Mouse (Mus musculus) neural tube, postnatal 0 days (tissue): ENCODE results near the gene Zfp646. TPM values are rescaled to one million over a fixed set of nuclear protein-coding genes. Genes with fewer than 3 reads are reported as not detected.

Source experiments
- polyA plus RNA-seq: library from polyadenylated mRNA; unstranded; fragments of >200 nt; fragmentation: Nextera tagmentation; extraction: Ambion mirVana; gene quantifications from 2 replicates; pipeline ENCODE4 v1.2.1, GENCODE M21; 2015

Zfp646 gene
- 3.8 and 4.5 TPM in 2 replicates for polyA plus RNA-seq

GRCm38 (mm10) chr7:127876041-127876466, at the start of gene Zfp646:
Gene Zfp646 (plus strand): TSS chr7:127876221.

GRCm38 (mm10) chr7:127876467-127877348, 687 bp downstream of the Zfp646 start, which contains the start of gene Zfp668:
Gene Zfp668 (minus strand): TSS chr7:127876828.

GRCm38 (mm10) chr7:127890798-127891197, 14.8 kb downstream of the Zfp646 start, which contains the start of gene Prss53:
Gene Prss53 (minus strand): TSS chr7:127890970.

GRCm38 (mm10) chr7:127895442-127895841, 19.4 kb downstream of the Zfp646 start, which contains the start of the genes Gm21974 and Vkorc1:
Gene Gm21974 (minus strand): TSS chr7:127895454.
Gene Vkorc1 (minus strand): TSS chr7:127895617.

GRCm38 (mm10) chr7:127903971-127904796, 28.2 kb downstream of the Zfp646 start, which contains the start of gene Bckdk:
Gene Bckdk (plus strand): TSS chr7:127904082.

GRCm38 (mm10) chr7:127912190-127912871, 36.3 kb downstream of the Zfp646 start, which contains the start of gene Kat8:
Gene Kat8 (plus strand): TSS chr7:127912516.

GRCm38 (mm10) chr7:127929923-127930322, 53.9 kb downstream of the Zfp646 start, which contains the start of gene Prss8:
Gene Prss8 (minus strand): TSS chr7:127930104.

Other genes with a start within 250 kb of the Zfp646 start
- gene Bcl7c, start 167.3 kb upstream of the Zfp646 start, polyA plus RNA-seq, result 59.4 and 60.7 TPM in 2 replicates
- gene Ctf1, start 163.5 kb upstream of the Zfp646 start, polyA plus RNA-seq, result 5.3 and 5.8 TPM in 2 replicates
- gene Ctf2, start 144.1 kb upstream of the Zfp646 start, polyA plus RNA-seq, result 0.08 TPM in 1 of 2 replicates, not detected in the other
- gene Fbxl19, start 131.7 kb upstream of the Zfp646 start, polyA plus RNA-seq, result 7.4 and 8.8 TPM in 2 replicates
- 13.2 and 13.7 TPM in 2 replicates for gene Orai3, start 106.4 kb upstream of the Zfp646 start, polyA plus RNA-seq
- 17.7 and 18.5 TPM in 2 replicates for gene Setd1a, start 99.6 kb upstream of the Zfp646 start, polyA plus RNA-seq
- not detected in 2 replicates for gene Gm49388, start 90.6 kb upstream of the Zfp646 start, polyA plus RNA-seq
- gene Hsd3b7, start 75.6 kb upstream of the Zfp646 start, polyA plus RNA-seq, result 12.2 and 12.5 TPM in 2 replicates
- gene Stx4a, start 51.9 kb upstream of the Zfp646 start, polyA plus RNA-seq, result 28.1 and 32.5 TPM in 2 replicates
- gene Stx1b, start 51.7 kb upstream of the Zfp646 start, polyA plus RNA-seq, result 78.8 and 97.1 TPM in 2 replicates
- 21.9 and 22.7 TPM in 2 replicates for gene Zfp668, start 607 bp downstream of the Zfp646 start, polyA plus RNA-seq
- 0.76 and 0.77 TPM in 2 replicates for gene Prss53, start 14.7 kb downstream of the Zfp646 start, polyA plus RNA-seq
- gene Gm21974, start 19.2 kb downstream of the Zfp646 start, polyA plus RNA-seq, result not detected in 2 replicates
- 94.0 and 98.3 TPM in 2 replicates for gene Vkorc1, start 19.4 kb downstream of the Zfp646 start, polyA plus RNA-seq
- 59.5 and 62.2 TPM in 2 replicates for gene Bckdk, start 27.9 kb downstream of the Zfp646 start, polyA plus RNA-seq
- 32.9 and 34.4 TPM in 2 replicates for gene Kat8, start 36.3 kb downstream of the Zfp646 start, polyA plus RNA-seq
- gene Prss8, start 53.9 kb downstream of the Zfp646 start, polyA plus RNA-seq, result 0.75 and 0.80 TPM in 2 replicates
- 18.5 and 19.6 TPM in 2 replicates for gene Prss36, start 70.5 kb downstream of the Zfp646 start, polyA plus RNA-seq
- gene Fus, start 91.2 kb downstream of the Zfp646 start, polyA plus RNA-seq, result 283 and 308 TPM in 2 replicates
- gene Pycard, start 117.6 kb downstream of the Zfp646 start, polyA plus RNA-seq, result 13.0 and 15.8 TPM in 2 replicates
- not detected in 2 replicates for gene Trim72, start 127.7 kb downstream of the Zfp646 start, polyA plus RNA-seq
- gene Itgam, start 186.4 kb downstream of the Zfp646 start, polyA plus RNA-seq, result 1.4 and 1.5 TPM in 2 replicates
- gene Gm49368, start 186.5 kb downstream of the Zfp646 start, polyA plus RNA-seq, result not detected in 2 replicates